In the genomic region with DNA sequence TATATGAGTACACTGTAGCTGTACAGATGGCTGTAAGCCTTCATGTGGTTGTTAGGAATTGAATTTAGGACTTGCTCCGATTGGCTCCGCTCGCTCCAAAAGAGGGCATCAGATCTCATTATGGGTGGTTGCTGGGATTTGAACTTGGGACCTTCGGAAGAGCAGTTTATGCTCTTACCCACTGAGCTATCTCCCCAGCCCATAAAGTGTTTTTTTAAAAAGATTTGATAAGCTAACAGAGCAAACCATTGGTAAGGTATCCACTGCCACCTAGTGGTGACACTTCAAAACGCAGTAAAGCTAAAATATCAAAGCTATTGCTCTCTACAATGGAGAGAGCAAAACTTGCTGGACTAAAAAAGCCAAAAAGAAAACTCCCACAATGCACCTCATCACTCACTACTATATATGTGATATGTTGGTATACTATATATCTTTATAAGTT, we compare ENCODE assay signal across 8 mouse cellular contexts. TPM values are rescaled to one million over a fixed set of nuclear protein-coding genes. Genes with fewer than 3 reads are reported as not detected.
DNase-seq lines count a peak whose midpoint lies in the region; ATAC-seq lines count a peak whose summit lies in the region.

No protein-coding gene starts in this region.

- no peak overlapping the region for H3K27ac ChIP-seq in liver, embryonic 12.5 days

- H3K27me3 ChIP-seq in liver, embryonic 12.5 days (replicated peaks) = no peaks in the 10 kb centered on the region

- ATAC-seq in liver, embryonic 12.5 days = peak; percentile 71

- peaks cover 32% of the 10 kb centered on the region for H3K36me3 ChIP-seq in liver, embryonic 12.5 days

- peaks cover 5% of the 10 kb centered on the region; the same call in 1 of the 2 replicates for H3K4me1 ChIP-seq in liver, embryonic 12.5 days

- WGBS in liver, embryonic 12.5 days (ENCODE audit: insufficient replicate concordance) = 60% methylated on average over 5 of the region's 5 CpGs

- H3K9ac ChIP-seq in liver, embryonic 12.5 days = no peak overlapping the region

- H3K4me3 ChIP-seq in liver, embryonic 12.5 days = no peak overlapping the region

- H3K9me3 ChIP-seq in liver, embryonic 12.5 days (replicated peaks) = no peaks in the 10 kb centered on the region

- H3K4me2 ChIP-seq in liver, embryonic 12.5 days = no peak overlapping the region

- peak; percentile 48 for DNase-seq in urinary bladder, postnatal 25 days (ENCODE audit: low spot score)
- DNase-seq in urinary bladder, postnatal 4 days (ENCODE audit: low spot score in 2 of 2) = no peak
- DNase-seq in cerebellum, adult 18-20 months = peak; percentile 61 to 71
- peak; percentile 73 for DNase-seq in forelimb bud, embryonic 11.5 days (ENCODE audit: low read depth, low spot score)
- DNase-seq in kidney, adult 18-20 months = peak; percentile 43
- DNase-seq in neural tube, embryonic 10.5 days (ENCODE audit: extremely low spot score, low spot score) = peak; percentile 32
- DNase-seq in yolk sac, embryonic 10.5 days (ENCODE audit: low spot score) = peak; percentile 43

RNA-seq across cellular contexts. Expression of a gene that starts 30.0 kb away (rescaled TPM):
- polyA plus RNA-seq in liver, embryonic 12.5 days (2016; fragmentation: Nextera tagmentation; extraction: Ambion mirVana) = not detected in 2 replicates

RNA-seq across cellular contexts. Expression of a gene that starts 37.2 kb away (rescaled TPM):
- polyA plus RNA-seq in liver, embryonic 12.5 days (2016; fragmentation: Nextera tagmentation; extraction: Ambion mirVana) = 27.9 and 30.9 TPM in 2 replicates

Comparison
In these comparisons a context has a peak if more than half of its experiments do, and no peak if none do; other contexts are left out.
1. DNase-seq: peak in urinary bladder, postnatal 25 days (single experiment), cerebellum, adult 18-20 months (2 of 2), forelimb bud, embryonic 11.5 days (single experiment), kidney, adult 18-20 months (single experiment), neural tube, embryonic 10.5 days (single experiment) and yolk sac, embryonic 10.5 days (single experiment); none in urinary bladder, postnatal 4 days (0 of 2).